Mouse (Mus musculus): ENCODE measurements around the gene Crp. TPM values are rescaled to one million over a fixed set of nuclear protein-coding genes. Genes with fewer than 3 reads are reported as not detected.

Crp gene
- polyA plus RNA-seq, 1 experiment = not detected

DNA sequence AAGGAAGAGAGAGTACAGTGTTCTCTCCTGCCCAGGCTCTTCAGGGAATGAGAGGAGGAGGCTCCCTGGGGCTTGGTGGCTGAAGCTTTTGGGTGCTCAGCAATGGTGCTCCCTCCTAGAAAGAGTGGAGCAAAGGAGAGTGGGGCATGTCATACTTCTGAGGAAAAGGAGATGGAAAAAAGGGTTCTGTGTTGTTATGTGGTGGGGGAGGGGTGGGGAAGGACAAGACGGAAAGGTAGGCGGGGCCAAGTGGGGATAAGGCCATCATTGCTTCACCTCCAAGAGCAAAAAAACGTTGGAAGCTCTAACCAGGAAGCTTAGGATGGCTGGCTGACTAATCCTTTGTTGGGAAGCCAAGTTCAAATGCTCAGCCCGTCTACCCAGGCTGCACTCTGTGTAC lies 14.1 kb downstream of the Crp start:
- Histone ChIP-seq H3K27ac (ENCODE audit: insufficient read depth, low read length) (no peak overlapping the region), H3K9ac (ENCODE audit: low read depth, poor library complexity, severe bottlenecking) (no peak overlapping the region), H3K4me3 (ENCODE audit: low read depth, low read length) (no peak overlapping the region), H3K9me3 (replicated peaks; ENCODE audit: control insufficient read depth, insufficient read depth, low read length, poor library complexity, severe bottlenecking) (no peaks in the 10 kb centered on the region), H3K27me3 (ENCODE audit: control insufficient read depth, insufficient read depth, low read length, poor library complexity, severe bottlenecking) (no peaks in the 10 kb centered on the region), H3K4me1 (ENCODE audit: control insufficient read depth, insufficient read depth, low read length) (peaks cover 2% of the 10 kb centered on the region), H3K36me3 (ENCODE audit: control insufficient read depth, insufficient read depth, low read length, poor library complexity, severe bottlenecking) (no peaks in the 10 kb centered on the region)
- no peak for TF ChIP-seq CTCF (IDR thresholded peaks at IDR 0.05; ENCODE audit: low read depth, low read length)

DNA sequence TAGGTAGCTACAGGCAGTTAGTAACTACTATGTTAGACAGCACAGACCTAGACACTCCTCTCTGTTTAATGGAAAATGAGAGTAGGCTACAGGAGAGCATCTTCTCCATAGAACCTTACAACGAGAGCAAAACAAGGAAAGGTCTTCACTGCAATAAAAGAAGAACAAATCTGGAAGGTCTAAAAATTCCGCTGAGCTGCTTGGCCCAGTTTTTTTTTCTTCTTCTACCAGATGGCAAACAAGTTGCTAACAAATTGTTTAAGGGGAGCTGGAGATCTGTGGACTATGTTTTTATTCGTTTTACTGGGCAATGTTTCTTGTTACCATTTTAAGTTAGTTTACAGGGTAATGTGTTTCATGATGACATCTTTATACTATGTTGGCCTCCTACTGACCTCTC lies 53.4 kb downstream of the Crp start:
- Histone ChIP-seq H3K9ac (ENCODE audit: low read depth, poor library complexity, severe bottlenecking) (no peak overlapping the region), H3K4me1 (ENCODE audit: control insufficient read depth, insufficient read depth, low read length) (no peaks in the 10 kb centered on the region), H3K36me3 (ENCODE audit: control insufficient read depth, insufficient read depth, low read length, poor library complexity, severe bottlenecking) (no peaks in the 10 kb centered on the region), H3K27ac (ENCODE audit: insufficient read depth, low read length) (no peak overlapping the region), H3K4me3 (ENCODE audit: low read depth, low read length) (no peak overlapping the region), H3K27me3 (ENCODE audit: control insufficient read depth, insufficient read depth, low read length, poor library complexity, severe bottlenecking) (no peaks in the 10 kb centered on the region), H3K9me3 (replicated peaks; ENCODE audit: control insufficient read depth, insufficient read depth, low read length, poor library complexity, severe bottlenecking) (no peaks in the 10 kb centered on the region)
- TF ChIP-seq POLR2A (IDR thresholded peaks at IDR 0.05; ENCODE audit: insufficient read depth, low read length) (no peak), EP300 (IDR thresholded peaks at IDR 0.05; ENCODE audit: insufficient read depth, low read depth, low read length) (no peak), CTCF (IDR thresholded peaks at IDR 0.05; ENCODE audit: low read depth, low read length) (no peak)

DNA sequence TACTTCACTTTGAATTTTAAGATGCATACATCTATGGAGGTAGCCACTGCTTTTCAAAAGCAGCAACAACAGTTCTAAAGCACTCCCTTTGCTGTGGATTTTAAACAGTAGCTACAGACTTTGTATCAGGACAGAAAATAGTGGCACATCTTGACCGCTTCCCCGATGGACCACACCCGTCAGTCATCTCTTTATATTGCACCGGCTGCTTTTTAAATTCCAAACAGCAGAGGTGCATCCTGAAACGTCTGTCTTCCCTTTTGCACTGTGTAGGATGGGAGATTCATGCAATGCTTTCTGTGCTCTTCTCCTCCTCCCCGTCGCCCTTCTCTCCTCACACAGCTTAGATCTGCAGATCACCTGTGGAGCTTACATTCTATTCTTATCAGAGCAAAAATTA lies 57.3 kb downstream of the Crp start:
- no peaks in the 10 kb centered on the region for H3K27me3 ChIP-seq (ENCODE audit: control insufficient read depth, insufficient read depth, low read length, poor library complexity, severe bottlenecking)
- no peak overlapping the region for H3K9ac ChIP-seq (ENCODE audit: low read depth, poor library complexity, severe bottlenecking)
- H3K4me3 ChIP-seq (ENCODE audit: low read depth, low read length) = no peak overlapping the region
- no peaks in the 10 kb centered on the region for H3K36me3 ChIP-seq (ENCODE audit: control insufficient read depth, insufficient read depth, low read length, poor library complexity, severe bottlenecking)
- H3K9me3 ChIP-seq (replicated peaks; ENCODE audit: control insufficient read depth, insufficient read depth, low read length, poor library complexity, severe bottlenecking) = no peaks in the 10 kb centered on the region
- no peaks in the 10 kb centered on the region for H3K4me1 ChIP-seq (ENCODE audit: control insufficient read depth, insufficient read depth, low read length)
- no peak overlapping the region for H3K27ac ChIP-seq (ENCODE audit: insufficient read depth, low read length)
- TF ChIP-seq CTCF (IDR thresholded peaks at IDR 0.05; ENCODE audit: low read depth, low read length) = no peak
- TF ChIP-seq POLR2A (IDR thresholded peaks at IDR 0.05; ENCODE audit: insufficient read depth, low read length) = no peak
- no peak for TF ChIP-seq EP300 (IDR thresholded peaks at IDR 0.05; ENCODE audit: insufficient read depth, low read depth, low read length)

DNA sequence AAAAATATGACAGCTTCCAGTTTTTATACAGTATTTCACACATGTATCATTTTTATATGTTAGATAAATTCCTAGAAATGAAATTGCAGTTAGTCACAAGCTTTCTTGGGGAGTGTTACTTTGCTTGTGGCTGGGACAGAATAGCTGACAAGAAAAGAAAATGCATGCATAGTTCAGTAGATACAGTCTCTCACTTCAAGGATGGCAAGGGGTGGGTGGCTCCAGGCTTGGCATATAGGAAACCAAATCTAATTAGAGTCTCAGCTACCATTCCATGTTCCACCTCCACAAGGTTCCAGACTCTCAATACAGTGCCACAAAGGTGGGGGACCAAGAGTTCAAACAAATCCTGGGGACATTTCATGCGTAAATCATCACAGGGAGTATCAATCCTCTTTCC lies 61.7 kb downstream of the Crp start:
- Histone ChIP-seq H3K9me3 (replicated peaks; ENCODE audit: control insufficient read depth, insufficient read depth, low read length, poor library complexity, severe bottlenecking) (no peaks in the 10 kb centered on the region), H3K27me3 (ENCODE audit: control insufficient read depth, insufficient read depth, low read length, poor library complexity, severe bottlenecking) (no peaks in the 10 kb centered on the region), H3K4me1 (ENCODE audit: control insufficient read depth, insufficient read depth, low read length) (no peaks in the 10 kb centered on the region), H3K27ac (ENCODE audit: insufficient read depth, low read length) (no peak overlapping the region), H3K9ac (ENCODE audit: low read depth, poor library complexity, severe bottlenecking) (no peak overlapping the region), H3K4me3 (ENCODE audit: low read depth, low read length) (no peak overlapping the region), H3K36me3 (ENCODE audit: control insufficient read depth, insufficient read depth, low read length, poor library complexity, severe bottlenecking) (no peaks in the 10 kb centered on the region)
- TF ChIP-seq POLR2A (IDR thresholded peaks at IDR 0.05; ENCODE audit: insufficient read depth, low read length) (no peak), CTCF (IDR thresholded peaks at IDR 0.05; ENCODE audit: low read depth, low read length) (no peak), EP300 (IDR thresholded peaks at IDR 0.05; ENCODE audit: insufficient read depth, low read depth, low read length) (no peak)

DNA sequence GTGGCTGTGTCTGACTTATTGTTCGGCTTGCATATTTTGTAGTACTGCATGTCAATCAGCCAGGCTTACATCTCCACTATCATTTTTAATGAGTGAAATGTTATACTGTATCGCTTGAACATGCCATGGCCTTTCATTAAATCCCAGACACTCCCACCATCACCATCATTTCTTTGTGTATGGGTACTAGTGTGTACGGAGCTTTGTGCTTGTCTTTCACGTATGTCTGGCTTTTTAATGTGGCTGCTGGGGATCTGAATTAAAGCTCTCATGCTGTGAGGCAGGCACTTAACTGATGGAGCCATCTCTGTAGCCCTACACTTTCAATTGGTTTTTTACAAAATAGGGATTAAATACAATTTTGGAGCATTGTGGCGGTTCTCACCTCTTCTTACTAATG lies 81.3 kb downstream of the Crp start:
- Histone ChIP-seq H3K36me3 (ENCODE audit: control insufficient read depth, insufficient read depth, low read length, poor library complexity, severe bottlenecking) (no peaks in the 10 kb centered on the region), H3K9ac (ENCODE audit: low read depth, poor library complexity, severe bottlenecking) (no peak overlapping the region), H3K4me3 (ENCODE audit: low read depth, low read length) (no peak overlapping the region), H3K4me1 (ENCODE audit: control insufficient read depth, insufficient read depth, low read length) (no peaks in the 10 kb centered on the region), H3K9me3 (replicated peaks; ENCODE audit: control insufficient read depth, insufficient read depth, low read length, poor library complexity, severe bottlenecking) (no peaks in the 10 kb centered on the region), H3K27me3 (ENCODE audit: control insufficient read depth, insufficient read depth, low read length, poor library complexity, severe bottlenecking) (no peaks in the 10 kb centered on the region), H3K27ac (ENCODE audit: insufficient read depth, low read length) (no peak overlapping the region)
- TF ChIP-seq POLR2A (IDR thresholded peaks at IDR 0.05; ENCODE audit: insufficient read depth, low read length) = no peak
- no peak for TF ChIP-seq CTCF (IDR thresholded peaks at IDR 0.05; ENCODE audit: low read depth, low read length)
- TF ChIP-seq EP300 (IDR thresholded peaks at IDR 0.05; ENCODE audit: insufficient read depth, low read depth, low read length) = no peak

DNA sequence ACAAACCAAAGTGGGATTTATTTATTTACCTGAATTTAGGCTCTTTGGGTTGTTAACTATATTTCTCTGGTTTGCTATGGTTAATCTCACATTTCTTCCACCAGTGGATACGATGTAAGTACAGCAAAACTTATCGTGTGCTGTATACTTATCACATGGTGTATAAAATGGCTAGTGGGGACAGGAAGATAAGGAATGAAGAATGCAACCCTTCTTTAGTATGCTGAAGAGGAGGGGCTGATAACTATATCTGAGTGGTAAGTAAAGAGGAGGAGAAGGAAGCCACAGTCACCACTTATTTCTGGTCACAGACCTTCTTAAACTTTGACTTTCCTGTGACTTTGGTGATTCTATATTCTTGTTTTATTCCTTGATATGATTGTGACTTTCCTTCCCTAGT lies 87.5 kb downstream of the Crp start:
- no peak overlapping the region for H3K4me3 ChIP-seq (ENCODE audit: low read depth, low read length)
- no peak for TF ChIP-seq POLR2A (IDR thresholded peaks at IDR 0.05; ENCODE audit: insufficient read depth, low read length)
- TF ChIP-seq EP300 (IDR thresholded peaks at IDR 0.05; ENCODE audit: insufficient read depth, low read depth, low read length) = no peak
- TF ChIP-seq CTCF (IDR thresholded peaks at IDR 0.05; ENCODE audit: low read depth, low read length) = no peak
- H3K27ac ChIP-seq (ENCODE audit: insufficient read depth, low read length) = no peak overlapping the region
- H3K9me3 ChIP-seq (replicated peaks; ENCODE audit: control insufficient read depth, insufficient read depth, low read length, poor library complexity, severe bottlenecking) = no peaks in the 10 kb centered on the region
- no peak overlapping the region for H3K9ac ChIP-seq (ENCODE audit: low read depth, poor library complexity, severe bottlenecking)
- H3K27me3 ChIP-seq (ENCODE audit: control insufficient read depth, insufficient read depth, low read length, poor library complexity, severe bottlenecking) = no peaks in the 10 kb centered on the region
- no peaks in the 10 kb centered on the region for H3K36me3 ChIP-seq (ENCODE audit: control insufficient read depth, insufficient read depth, low read length, poor library complexity, severe bottlenecking)
- H3K4me1 ChIP-seq (ENCODE audit: control insufficient read depth, insufficient read depth, low read length) = no peaks in the 10 kb centered on the region

Data from ES-Bruce4 (cell line).